Mouse (Mus musculus) cerebellum, adult 9-11 months (tissue): ENCODE measurements around the gene Abca13.

Experiments
- DNase-seq: peaks from one replicate; pipeline ENCODE4 v3.0.0; 2022

Abca13 gene

DNA sequence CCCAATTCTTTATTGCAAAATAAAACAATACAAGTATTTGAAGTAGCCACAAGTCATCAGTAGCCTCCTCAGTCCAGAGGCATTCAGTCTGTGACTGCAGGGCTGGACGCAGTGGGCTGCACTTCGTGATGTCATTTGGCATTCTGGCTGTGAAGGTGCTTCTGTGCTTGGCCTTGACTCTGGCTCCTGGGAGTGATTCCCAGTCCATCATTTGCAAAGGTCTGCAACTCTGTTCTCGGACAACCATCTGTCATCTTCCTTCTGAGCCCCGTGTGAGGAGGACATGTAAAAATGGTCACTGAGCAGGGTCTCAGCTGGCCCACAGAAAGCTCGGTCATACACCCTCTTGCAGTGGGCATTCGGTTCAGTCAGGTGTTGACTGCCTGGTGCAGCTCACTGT lies 345.1 kb downstream of the Abca13 start:
- no peak for DNase-seq

DNA sequence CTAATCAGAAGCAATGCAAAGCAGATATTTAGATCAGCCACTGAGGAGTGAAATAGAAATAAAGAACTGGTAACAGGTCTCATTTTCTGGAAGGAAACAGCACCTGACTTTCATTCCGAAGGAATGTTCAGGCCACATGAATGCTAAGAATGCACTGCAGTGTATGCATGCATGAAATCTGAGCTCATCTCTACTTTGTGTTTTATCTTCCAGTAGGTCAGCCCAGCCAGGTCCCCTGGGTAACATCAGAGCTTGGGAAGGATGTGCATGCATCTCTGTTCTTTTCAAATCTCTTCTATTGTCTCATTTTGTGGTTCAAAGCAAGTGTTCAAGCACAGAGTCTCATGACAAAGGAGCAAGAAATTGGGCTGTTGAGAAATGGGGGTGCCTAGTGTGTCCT lies 346.6 kb downstream of the Abca13 start:
- DNase-seq, result no peak

DNA sequence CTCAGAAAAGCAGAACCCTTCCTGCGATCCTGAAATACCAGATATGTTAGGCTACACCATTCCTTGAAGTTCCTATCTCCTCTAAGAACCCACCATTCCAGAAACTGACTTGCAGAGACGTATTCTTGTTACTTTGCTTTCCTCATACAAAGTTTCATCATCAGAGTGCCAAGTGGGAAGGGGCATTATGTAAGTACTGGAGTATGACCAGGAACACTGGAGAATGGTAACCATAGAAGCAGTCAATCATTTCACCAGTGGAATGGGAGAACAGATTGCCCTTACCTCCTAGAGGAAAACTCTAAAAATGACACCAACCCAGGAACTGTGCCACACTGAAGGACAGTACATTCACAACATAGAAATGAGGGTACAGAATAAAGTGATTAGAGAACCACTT lies 368.3 kb downstream of the Abca13 start:
- peak; percentile 1 for DNase-seq

DNA sequence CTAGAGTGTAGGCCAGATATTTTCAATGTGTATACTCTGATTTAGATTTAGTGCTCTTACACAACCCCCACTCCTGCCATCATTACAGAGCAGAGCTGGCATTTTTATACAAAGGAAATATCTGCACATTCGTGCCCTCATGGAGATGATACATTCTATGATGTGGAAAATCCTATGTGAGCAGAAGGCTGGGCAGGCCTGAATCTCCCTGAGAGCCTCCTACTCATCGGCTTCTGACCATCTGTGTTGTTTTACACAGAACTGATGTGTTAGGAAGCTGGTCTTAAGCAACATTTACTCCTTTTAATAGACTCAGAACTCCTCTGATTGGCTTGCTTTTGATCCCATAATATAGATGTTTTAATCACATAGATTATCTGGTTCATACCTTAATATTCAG lies 376.6 kb downstream of the Abca13 start:
- DNase-seq, result no peak

DNA sequence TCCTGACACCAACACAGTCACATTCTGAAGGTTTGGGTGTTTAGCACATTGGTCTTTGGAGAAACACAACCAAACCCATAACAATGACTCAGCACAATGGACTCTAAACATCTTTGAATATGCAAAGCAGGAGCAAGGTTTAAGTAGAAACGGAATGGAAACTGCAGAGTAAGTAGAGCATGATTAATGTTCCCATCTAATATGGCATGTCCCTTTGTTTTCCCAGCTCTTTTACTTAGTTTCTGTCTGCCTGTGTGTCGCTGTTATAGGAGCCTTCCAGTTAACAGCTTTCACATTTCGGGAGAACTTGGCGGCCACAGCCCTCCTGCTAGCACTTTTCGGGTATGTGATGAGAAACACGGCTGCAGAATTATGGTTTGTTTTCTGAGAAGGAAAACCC lies 378.6 kb downstream of the Abca13 start:
- DNase-seq, result no peak

DNA sequence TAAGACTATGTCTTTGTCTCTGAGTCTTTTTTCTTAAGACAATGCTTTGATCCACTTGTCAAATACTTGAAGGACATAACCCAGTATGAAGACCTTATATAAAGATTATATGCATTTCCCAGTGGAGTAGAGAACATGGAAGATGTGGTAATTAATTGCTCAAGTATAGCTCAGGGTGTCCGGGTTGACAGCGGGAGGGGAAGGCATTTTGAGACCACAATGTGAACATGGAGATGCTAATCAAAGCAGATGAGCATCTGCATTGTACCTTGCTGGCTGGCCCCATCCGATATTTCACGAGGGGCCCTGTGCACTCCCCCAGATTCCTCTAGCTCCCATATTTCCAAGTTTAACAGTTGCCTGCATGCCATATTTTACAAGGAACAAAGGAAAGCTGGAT lies 383.2 kb downstream of the Abca13 start:
- no peak for DNase-seq

DNA sequence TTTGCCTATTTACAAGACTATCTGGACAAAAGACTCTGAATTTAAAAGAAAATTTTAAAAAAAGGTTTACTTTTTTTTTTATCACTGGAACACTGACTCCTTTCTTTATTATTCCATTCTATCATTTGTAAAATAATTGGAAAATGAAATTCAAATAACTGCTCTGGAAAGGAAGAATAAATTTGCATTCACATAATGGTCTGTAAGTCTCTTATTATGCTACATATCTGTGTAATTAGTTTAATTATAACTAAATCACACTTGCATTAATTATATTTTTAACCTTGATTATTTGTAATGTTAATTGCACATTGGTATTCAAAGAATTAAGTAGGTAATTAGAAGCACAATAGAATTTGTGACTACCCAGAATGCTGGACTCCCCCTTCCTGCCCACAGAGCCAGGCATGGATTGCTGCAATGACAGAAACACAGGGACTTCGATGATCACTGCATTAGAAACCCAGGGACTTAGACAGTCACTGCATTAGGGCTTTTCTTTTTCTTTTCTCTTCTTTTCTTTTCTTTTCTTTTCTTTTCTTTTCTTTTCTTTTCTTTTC lies 400.1 kb downstream of the Abca13 start:
- no peak for DNase-seq

DNA sequence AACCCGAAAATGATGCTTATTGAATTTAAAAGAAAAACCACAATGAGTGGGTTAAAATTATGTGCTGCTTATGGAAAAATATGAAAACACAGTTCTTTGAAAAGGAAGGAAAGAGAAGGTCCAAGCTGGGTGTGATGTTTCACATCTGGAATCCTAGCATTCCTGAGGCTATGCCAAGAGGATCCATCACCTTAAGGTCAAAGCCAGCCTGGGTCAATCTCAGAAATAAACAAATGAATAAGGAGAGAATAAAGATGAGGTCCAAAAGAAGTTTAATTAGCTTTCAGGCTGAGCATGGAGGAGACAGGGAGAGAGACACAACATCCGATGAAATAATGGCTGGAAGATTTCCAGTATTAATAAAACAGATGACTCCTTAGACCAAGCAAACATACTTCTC lies 405.6 kb downstream of the Abca13 start:
- no peak for DNase-seq

DNA sequence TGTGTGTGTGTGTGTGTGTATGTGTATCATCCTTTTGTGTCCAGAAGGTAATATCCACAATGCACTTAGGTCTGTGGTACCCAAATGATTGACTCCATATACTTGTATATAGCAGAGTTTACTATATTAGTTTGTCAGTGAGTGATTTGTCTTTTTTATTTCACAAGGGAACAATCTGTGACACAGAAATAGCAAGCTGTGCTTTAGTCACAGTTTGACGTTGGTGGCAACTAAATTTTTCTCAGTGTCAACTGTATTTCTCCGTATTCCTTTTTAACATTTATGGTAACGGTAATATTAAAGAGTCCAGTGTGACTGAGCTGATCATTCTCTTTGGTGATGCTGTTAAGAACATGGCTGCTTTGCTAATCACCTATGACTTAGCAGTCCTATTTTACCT lies 409.4 kb downstream of the Abca13 start:
- no peak for DNase-seq

DNA sequence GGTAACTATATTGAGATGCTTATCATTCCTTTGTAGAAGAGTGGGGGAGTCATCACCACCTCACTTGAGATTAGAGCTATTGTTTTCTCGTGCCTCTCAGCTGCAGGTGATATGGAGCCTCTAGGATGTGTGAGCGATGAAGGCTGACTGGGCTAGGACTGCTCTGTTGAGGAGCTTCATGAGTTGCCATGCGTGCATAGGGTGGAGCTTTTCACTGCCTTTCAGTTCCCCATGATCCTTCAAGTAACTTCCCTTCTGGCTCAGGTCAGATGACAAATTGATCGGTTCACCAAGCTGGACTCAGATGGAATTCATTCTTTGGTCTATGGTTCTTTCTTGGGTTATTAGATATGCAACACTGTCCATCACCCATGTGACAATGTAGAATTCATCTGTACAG lies 410.4 kb downstream of the Abca13 start:
- no peak for DNase-seq

DNA sequence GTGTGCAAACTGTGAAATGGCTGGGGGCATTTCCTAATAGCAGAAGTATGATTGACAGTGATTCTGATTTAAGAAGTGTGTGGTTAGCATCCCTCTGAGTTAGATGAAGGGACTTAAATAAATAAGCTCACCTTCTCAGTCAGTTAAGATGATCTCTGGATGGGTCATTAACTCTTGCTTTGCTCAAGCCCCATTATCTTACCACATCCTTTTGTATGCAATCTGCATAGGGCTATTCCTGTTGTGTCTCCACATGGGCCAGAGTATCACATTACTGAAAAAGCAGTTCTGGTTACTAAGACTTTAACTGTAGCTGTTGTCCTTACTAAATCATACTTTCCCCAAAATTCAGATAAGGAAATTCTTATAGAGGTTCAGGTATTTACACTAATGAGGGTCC lies 416.5 kb downstream of the Abca13 start:
- no peak for DNase-seq

DNA sequence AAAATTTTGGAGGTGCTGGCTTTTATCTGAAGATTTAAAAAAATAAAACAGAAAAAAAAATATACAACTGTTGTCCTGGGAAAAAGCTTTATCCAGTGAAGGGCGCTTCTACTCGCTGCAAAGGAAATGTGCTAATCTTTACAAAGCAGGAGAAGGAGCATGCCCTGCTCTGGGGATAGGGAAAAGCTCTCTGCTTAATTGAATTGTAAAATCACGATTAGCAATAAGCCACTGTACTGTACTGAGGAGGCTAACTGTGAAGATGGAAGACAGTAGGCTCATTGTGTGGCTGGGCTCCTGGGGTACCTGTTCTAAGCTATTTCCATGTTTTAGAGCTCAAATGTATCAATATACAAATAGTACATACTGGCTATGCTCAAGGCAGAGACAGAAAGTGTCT lies 417.3 kb downstream of the Abca13 start:
- DNase-seq, result no peak

DNA sequence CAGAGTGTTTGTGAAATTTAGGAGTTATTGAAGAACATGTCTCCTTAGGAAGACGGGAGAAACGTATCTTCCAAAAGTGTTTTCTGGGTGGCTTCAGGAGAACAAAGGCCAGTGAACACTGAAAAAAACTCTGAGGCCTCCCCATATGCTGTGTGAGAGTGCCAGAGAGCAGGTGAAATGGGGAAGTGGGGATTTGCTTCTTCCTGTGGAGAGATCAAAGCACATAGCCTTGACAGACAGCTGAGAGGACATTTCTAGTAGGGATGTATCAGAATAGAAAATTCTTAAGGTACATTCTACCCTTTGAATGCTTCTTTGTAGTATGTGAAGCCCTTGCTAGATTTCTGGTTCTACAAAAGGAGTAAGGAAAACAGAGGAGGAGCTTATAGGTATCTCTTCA lies 424.4 kb downstream of the Abca13 start:
- DNase-seq, result no peak

DNA sequence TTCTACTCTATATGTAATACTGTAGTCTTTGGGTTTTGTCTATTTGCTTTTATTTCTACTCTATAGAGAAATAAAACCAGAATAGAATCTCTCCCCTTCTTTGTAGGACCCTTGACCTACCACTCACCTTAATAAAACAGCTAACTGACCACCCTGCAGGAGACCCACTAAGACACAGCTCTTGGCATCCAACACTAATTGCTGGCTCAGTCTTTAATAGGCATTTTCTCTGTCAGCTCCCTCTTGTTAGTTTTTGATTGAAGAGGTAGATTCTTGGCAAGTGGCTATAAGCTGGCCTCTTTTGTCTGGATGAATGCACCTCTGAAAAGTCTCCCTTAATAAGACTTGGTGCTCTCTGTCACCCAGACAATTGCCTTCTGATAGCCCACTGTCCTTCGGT lies 424.9 kb downstream of the Abca13 start:
- DNase-seq, result no peak

DNA sequence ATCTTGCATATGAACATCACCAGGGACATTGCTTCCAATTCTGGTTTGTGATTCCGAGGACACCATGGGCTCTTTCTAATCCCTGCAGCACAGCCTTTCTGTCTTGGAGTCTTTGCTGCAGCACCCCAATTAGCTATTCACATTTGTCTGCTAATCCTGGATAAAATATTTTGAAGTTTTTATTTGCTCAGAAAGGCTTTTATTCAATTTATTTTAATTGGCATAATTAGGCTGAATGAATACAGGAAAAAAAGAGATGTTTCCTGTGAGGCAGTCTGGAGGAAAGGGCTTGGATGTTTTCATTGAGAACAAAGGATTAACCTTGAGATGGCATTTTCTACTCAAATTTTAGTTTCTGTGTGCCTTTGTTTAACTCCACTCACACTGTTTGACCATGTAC lies 428.2 kb downstream of the Abca13 start:
- DNase-seq, result no peak

DNA sequence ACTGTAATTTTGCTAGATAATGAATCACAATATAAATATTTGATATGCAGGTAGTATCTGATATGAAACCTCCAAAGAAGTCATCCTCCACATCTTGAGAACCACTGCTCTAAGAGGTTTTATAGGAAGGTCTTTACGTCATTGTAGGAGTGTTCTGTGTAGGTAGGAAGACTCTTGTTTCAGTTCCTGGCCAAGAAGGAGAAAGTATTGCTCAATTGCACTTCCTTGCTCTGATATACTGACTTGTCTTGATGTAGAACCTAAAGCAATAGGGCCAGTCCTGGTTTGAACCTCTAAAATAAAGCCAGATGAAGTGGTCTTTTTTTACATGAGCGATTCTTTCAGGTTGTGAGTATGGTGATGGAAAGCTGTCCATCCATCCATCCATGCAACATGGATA lies 431.1 kb downstream of the Abca13 start:
- no peak for DNase-seq

DNA sequence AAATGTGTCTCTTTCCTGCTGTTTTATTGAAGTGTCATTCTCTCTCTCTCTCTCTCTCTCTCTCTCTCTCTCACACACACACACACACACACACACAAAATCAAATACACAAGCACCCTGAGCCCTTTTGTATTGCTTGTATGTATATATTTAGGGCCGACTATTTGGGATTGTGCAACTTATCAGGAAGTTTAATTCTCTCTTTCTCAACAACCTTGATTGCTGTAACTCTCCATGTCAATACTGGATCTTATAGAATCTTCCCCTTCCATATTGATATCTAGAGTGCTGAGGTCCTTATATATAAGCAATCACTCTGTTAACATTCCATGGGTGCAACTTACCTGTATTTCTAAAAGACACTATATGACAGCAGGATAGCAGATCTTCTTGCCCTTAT lies 433.0 kb downstream of the Abca13 start:
- no peak for DNase-seq

DNA sequence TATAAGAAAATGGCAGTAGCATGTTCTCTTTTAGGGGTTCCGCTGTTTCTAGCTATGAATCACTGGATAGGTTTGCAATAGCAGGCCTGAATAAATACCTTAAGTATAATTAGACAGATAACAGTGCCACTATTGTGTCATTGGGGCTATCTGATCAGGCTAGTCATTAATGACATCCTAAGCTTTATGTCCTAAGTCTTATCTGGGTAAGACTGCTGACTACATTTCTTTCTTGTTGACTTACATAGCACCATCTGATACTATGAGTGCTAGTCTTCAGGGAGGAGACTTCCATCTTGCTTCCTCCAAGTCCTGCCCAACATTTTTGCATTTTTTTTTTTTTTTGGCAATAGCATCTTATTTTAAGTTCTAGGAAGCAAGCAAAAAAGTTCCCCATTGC lies 434.1 kb downstream of the Abca13 start:
- no peak for DNase-seq

DNA sequence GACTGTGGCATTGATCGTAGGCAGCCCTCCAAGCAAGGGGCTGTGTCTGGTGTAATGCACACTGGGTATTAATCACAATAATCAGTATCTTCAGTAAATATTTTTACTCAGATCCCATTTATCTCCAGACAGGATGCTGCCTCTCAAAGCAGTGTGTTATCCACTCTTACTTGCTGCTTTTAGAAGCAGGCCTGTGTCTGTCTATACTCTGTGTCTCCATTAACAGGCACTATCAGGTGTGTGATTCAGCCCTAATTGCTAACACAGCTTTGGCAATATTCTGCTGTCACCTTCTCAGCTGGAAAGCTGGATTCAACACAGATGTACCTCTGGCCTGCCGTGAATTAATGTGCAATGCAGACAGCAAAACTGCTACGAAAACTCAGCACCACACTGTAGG lies 455.5 kb downstream of the Abca13 start:
- no peak for DNase-seq

DNA sequence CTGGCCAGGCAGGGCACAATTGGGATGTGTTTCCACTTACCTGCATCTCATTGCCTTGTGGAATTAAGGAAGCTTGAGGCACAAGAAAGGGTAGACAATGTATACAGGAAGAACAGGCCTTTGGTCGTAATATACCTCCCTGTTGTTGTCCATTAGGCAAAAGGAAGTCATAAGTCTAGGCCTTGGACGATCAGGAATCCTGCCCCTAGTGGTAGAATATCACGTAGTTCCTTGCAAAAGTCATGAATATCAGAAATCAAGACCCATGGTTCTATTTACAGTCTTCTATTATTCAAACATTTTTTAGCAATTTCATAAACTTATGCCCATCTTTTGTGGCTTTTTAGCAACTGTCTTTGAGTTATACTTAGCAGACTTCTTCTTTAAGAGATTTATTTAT lies 456.2 kb downstream of the Abca13 start:
- no peak for DNase-seq

DNA sequence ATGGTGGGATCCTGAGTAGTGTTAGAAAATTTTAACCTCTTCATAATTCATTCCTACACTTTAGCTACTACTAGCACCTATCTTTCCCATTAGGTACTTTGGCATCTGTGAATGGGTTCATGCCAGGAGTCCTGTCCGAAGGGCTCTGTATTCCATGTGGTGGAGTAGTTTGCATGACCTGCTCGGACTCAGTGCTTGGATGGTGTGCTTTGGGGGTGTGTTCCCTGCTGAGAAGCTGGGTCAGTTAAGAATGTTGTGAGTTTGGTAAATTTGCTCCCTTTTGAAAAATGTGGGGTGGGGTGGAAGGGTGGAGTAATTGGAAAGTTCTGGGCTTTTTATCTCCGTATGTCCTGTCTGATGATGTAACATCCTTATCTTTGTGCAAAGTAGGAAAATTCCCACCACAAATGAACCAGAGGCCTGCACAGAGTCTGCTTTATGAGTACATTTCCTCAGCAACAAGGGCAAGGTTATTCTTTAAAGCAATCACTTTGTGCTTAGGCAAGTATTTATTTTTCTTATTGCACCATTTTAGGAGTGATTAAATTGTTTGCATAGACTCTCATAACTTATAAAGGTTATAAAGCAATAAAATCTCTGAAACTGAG lies 475.0 kb downstream of the Abca13 start:
- DNase-seq, result no peak

DNA sequence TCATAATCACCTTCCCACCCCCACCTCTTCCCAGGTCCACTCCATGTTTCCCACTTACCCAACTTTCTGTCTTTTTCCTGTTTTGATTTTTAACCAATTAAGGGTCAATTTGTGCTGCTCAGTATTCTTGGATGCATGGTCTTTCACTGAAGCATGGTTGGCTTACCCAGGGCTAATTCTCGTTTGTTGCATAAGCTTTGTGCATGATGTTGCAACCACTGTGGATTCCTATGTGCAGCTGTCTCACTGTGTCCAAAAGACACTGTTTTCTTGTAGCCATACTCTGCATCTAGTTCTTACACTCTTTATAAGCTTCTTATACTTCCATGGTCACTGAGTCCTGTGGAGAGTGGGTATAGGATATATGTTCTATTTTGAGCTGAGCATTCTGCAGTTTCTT lies 477.7 kb downstream of the Abca13 start:
- DNase-seq, result no peak

DNA sequence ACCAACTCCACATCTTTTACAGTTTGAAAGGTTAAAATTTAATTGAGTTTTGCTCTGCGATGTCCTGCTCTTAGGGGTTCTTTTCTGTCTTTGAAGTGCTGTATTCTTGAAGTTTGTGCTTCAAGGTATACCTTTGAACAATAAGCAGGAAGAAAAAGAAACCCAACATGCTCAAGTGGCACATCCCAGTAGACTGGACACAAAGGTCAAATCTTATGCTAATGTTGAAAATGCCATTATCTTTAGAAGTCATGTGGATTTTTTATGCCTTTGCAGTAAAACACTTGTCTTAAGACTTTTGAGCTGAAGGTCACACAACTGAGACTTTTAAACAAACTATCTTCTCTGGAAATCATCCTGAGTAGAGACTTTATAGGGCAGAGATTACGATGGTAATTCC lies 493.2 kb downstream of the Abca13 start:
- no peak for DNase-seq

DNA sequence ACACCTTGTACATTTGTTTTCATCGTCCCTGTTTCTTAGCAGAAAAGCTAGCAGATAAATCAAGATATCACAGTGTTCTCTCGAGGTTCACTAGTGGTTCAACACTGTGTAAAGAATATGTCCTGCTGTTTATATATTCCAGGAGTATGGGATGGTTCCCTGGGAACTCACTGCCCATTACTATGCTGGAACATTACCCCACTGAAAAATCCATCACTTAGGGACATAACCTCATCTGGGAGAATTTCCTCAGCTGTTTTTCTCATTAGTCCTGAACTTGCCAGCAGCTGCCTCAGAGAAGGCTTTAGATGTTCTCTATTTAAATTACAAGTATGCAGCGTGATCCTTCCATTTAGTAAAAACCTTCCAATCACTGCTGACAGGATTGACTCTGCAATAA lies 513.4 kb downstream of the Abca13 start:
- DNase-seq, result no peak

DNA sequence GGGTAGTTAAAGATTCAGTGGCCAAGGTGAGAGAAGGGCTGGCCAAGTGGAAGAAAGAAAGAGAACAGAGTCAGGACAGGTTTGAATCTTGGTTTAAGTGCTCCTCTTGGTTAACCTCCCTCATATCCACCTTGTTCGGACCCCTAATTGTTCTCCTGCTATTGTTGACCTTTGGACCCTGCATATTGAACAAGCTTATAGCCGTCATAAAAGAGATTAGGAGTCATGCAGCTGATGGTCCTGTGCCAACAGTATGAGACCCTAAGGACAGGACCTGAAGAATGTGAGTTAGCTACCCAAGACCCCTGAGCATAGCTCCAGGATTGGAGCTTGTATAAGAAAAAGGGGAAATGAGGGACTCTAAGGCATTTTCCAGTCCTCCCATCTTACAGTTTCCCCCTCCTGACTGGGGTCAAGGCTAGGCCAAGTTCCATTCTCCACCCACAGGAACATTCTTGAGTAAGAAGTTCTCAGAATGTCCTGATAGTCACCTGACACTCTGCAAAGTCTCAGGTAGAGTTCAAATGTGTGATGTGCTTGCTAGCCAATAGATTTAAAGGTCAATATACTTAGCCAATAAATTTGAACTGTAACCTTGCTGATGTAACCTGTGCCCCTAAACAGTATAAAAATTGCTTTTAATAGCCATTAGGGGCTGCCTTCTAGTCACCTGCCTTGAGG lies 536.2 kb downstream of the Abca13 start:
- DNase-seq, result no peak
